Mouse (Mus musculus) lung, postnatal 36 days (tissue): ENCODE data around the gene Sectm1a.
"Not testable (repeated sequence)": the region's sequence is repeated elsewhere in the genome, so short reads cannot be mapped to it uniquely, and the experiment has no call there.

Source experiments
- DNase-seq: peaks from one replicate; pipeline ENCODE4 v3.0.0; 2022; ENCODE audit warnings: mixed read lengths

Sectm1a gene

GRCm38 (mm10) chr11:121045286-121045685 lies 35.7 kb downstream of the Sectm1a start:
- DNase-seq = peak; percentile 57

- DNase-seq = not testable (repeated sequence)
Observed at GRCm38 (mm10) chr11:121043025-121043424, 38.0 kb downstream of the Sectm1a start.

GRCm38 (mm10) chr11:121042480-121042879 lies 38.5 kb downstream of the Sectm1a start:
- DNase-seq = no peak

- DNase-seq = no peak
Observed at GRCm38 (mm10) chr11:121041636-121042035, 39.4 kb downstream of the Sectm1a start.

GRCm38 (mm10) chr11:121041212-121041611 lies 39.8 kb downstream of the Sectm1a start:
- peak; percentile 92 for DNase-seq

GRCm38 (mm10) chr11:121039302-121039701 lies 41.7 kb downstream of the Sectm1a start, which contains the start of gene Cd7:
Gene Cd7 (minus strand): TSS chr11:121039418.
- peak; percentile 21 for DNase-seq

GRCm38 (mm10) chr11:121038366-121039240 lies 42.4 kb downstream of the Sectm1a start:
- DNase-seq = no peak

GRCm38 (mm10) chr11:121033118-121033517 lies 47.9 kb downstream of the Sectm1a start:
- no peak for DNase-seq

GRCm38 (mm10) chr11:121027259-121027658 lies 53.8 kb downstream of the Sectm1a start:
- no peak for DNase-seq

- DNase-seq = no peak
Observed at GRCm38 (mm10) chr11:121024163-121024562, 56.9 kb downstream of the Sectm1a start.

GRCm38 (mm10) chr11:121019501-121019900 lies 61.5 kb downstream of the Sectm1a start:
- no peak for DNase-seq

GRCm38 (mm10) chr11:121017703-121018102 lies 63.3 kb downstream of the Sectm1a start:
- peak; percentile 79 for DNase-seq
